24 mouse cellular contexts compared by ENCODE assay signal in genomic region chr12:34774071-34774470, GRCm38 (mm10).
"Had no signal": no experiment of that assay in that cellular context is flagged by ENCODE, and none has a peak within 500 bp of the region (broad histone marks: within the 10 kb centered on the region; RNA-seq: fewer than 3 reads in every experiment).

No protein-coding gene starts in this region.

- H3K4me3 ChIP-seq: heart, adult 2 months; heart, embryonic 13.5 days; heart, embryonic 15.5 days; hindbrain, embryonic 15.5 days; kidney, embryonic 15.5 days; limb, embryonic 13.5 days; limb, embryonic 15.5 days had no signal

- DNase-seq: forebrain, postnatal 0 days; gastrocnemius, postnatal 14 days; gastrocnemius, postnatal 36 days; heart, adult 11 months; heart, adult 2 months; heart, postnatal 14 days; heart, postnatal 36 days; kidney, adult 11 months; kidney, adult 2 months; kidney, adult 9 months; kidney, postnatal 14 days; kidney, postnatal 36 days; layer of hippocampus, adult 9-11 months; layer of hippocampus, postnatal 36 days; left cerebral cortex, postnatal 4 days had no signal

- H3K27me3 ChIP-seq: heart, embryonic 13.5 days; heart, embryonic 15.5 days; hindbrain, embryonic 15.5 days; kidney, embryonic 15.5 days; limb, embryonic 13.5 days; limb, embryonic 15.5 days had no signal

- H3K36me3 ChIP-seq: heart, embryonic 13.5 days; heart, embryonic 15.5 days; hindbrain, embryonic 15.5 days; kidney, embryonic 15.5 days; limb, embryonic 13.5 days; limb, embryonic 15.5 days had no signal

- H3K27ac ChIP-seq: heart, adult 2 months; heart, embryonic 13.5 days; heart, embryonic 15.5 days; hindbrain, embryonic 15.5 days; kidney, embryonic 15.5 days; kidney, postnatal 0 days; limb, embryonic 13.5 days; limb, embryonic 15.5 days had no signal

- H3K4me2 ChIP-seq: heart, embryonic 11.5 days; heart, embryonic 13.5 days; heart, embryonic 15.5 days; hindbrain, embryonic 15.5 days; kidney, embryonic 15.5 days; limb, embryonic 13.5 days; limb, embryonic 15.5 days had no signal

- ATAC-seq: forebrain, postnatal 0 days; intestine, embryonic 16.5 days had no signal

- H3K9ac ChIP-seq: forebrain, postnatal 0 days; heart, embryonic 13.5 days; heart, embryonic 15.5 days; hindbrain, embryonic 15.5 days; kidney, embryonic 15.5 days; limb, embryonic 13.5 days; limb, embryonic 15.5 days had no signal

- H3K9me3 ChIP-seq: heart, embryonic 13.5 days; heart, embryonic 15.5 days; hindbrain, embryonic 15.5 days; kidney, embryonic 15.5 days; limb, embryonic 13.5 days; limb, embryonic 15.5 days had no signal

- H3K4me1 ChIP-seq: heart, embryonic 13.5 days; heart, embryonic 15.5 days; hindbrain, embryonic 15.5 days; kidney, embryonic 15.5 days; limb, embryonic 13.5 days; limb, embryonic 15.5 days had no signal
